Mouse (Mus musculus): ENCODE results near the gene Mgmt. TPM values are rescaled to one million over a fixed set of nuclear protein-coding genes. Genes with fewer than 3 reads are reported as not detected.
A peak's percentile ranks its signal among the peaks of the same experiment; 100 is the strongest.

Mgmt gene
- polyA plus RNA-seq, 1 experiment from 2014 or later = 5.8 TPM

- Histone ChIP-seq H3K4me3 (replicated peaks) (no peak overlapping the region), H3K4me2 (no peak overlapping the region), H3K27ac (no peak overlapping the region), H3K9ac (replicated peaks) (no peak overlapping the region), H3K9me3 (peaks cover 20% of the 10 kb centered on the region), H3K27me3 (no peaks in the 10 kb centered on the region), H3K36me3 (no peaks in the 10 kb centered on the region), H3K4me1 (replicated peaks) (no peaks in the 10 kb centered on the region)
- no peak for ATAC-seq (ENCODE audit: insufficient number of reproducible peaks, insufficient read depth, low FRiP score, low TSS enrichment, low read depth)
- WGBS = 96% methylated on average over 4 of the region's 4 CpGs
These were observed 217.7 kb downstream of the Mgmt start for GRCm38 (mm10) chr7:137112101-137112500.

GRCm38 (mm10) chr7:137116246-137116645, 221.8 kb downstream of the Mgmt start:
- Histone ChIP-seq H3K9ac (replicated peaks) (no peak overlapping the region), H3K36me3 (no peaks in the 10 kb centered on the region), H3K4me3 (replicated peaks) (no peak overlapping the region), H3K27me3 (no peaks in the 10 kb centered on the region), H3K27ac (no peak overlapping the region), H3K4me2 (no peak overlapping the region), H3K9me3 (peaks cover 20% of the 10 kb centered on the region), H3K4me1 (replicated peaks) (peaks cover 8% of the 10 kb centered on the region; the same call in 1 of the 2 replicates)
- WGBS = 89% methylated on average over 4 of the region's 4 CpGs
- no peak for ATAC-seq (ENCODE audit: insufficient number of reproducible peaks, insufficient read depth, low FRiP score, low TSS enrichment, low read depth)

GRCm38 (mm10) chr7:137121243-137121858, 226.9 kb downstream of the Mgmt start:
- Histone ChIP-seq H3K27ac (0 out of 2 replicates have a peak overlapping the region, but pooled peaks have one; percentile 4), H3K4me1 (replicated peaks) (peaks cover 15% of the 10 kb centered on the region; the same call in 1 of the 2 replicates), H3K4me3 (replicated peaks) (no peak overlapping the region), H3K27me3 (peaks cover 18% of the 10 kb centered on the region; the same call in 1 of the 2 replicates), H3K4me2 (no peak overlapping the region; the same call in 1 of the 2 replicates), H3K9ac (replicated peaks) (no peak overlapping the region), H3K36me3 (no peaks in the 10 kb centered on the region), H3K9me3 (no peaks in the 10 kb centered on the region)
- 64% methylated on average over 16 of the region's 16 CpGs for WGBS
- no peak for ATAC-seq (ENCODE audit: insufficient number of reproducible peaks, insufficient read depth, low FRiP score, low TSS enrichment, low read depth)

DNA sequence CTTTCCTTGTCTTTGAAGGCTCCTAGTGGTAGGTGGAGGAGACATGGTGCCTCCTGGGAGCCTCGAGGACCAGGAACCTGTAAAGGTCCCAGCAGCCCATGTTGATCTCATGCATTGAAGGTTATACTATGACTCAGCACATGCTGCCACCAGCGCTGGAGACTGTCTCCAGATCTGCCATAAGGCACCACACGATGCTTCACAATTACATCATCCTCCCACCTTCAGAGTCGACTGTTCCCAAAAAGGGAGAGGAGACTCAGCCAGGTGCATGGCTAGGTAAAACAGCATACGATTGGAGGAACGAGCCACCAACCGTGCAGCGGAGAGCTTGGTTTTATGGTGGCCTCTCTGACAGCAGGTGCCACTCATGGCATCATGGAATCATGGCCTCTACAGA, 234.3 kb downstream of the Mgmt start:
- Histone ChIP-seq H3K27me3 (peaks cover 33% of the 10 kb centered on the region), H3K4me1 (replicated peaks) (peaks cover 33% of the 10 kb centered on the region), H3K36me3 (no peaks in the 10 kb centered on the region), H3K9me3 (no peaks in the 10 kb centered on the region), H3K4me3 (replicated peaks) (no peak overlapping the region), H3K27ac (no peak overlapping the region), H3K9ac (replicated peaks) (no peak overlapping the region), H3K4me2 (no peak overlapping the region)
- WGBS = 89% methylated on average over 8 of the region's 8 CpGs
- no peak for ATAC-seq (ENCODE audit: insufficient number of reproducible peaks, insufficient read depth, low FRiP score, low TSS enrichment, low read depth)

DNA sequence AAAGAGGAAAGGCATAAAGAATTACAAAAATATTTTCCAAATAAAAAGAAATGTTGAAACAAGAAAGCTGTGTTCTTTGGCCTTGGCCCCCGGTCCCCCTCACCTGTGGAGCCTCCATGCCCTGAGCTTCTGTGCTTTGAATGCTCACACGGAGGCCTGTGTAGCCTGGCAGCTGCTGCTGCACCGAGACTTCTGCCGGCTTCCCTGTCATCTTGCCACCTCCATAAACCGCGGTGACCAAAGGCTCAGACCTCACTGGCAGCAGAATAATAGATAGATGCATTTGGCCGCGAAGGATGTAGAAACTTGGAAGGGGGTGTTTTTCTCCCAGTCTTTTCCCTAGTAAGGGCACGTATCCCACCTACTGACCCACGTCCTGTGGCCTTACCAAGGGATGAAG, 235.8 kb downstream of the Mgmt start:
- no peak overlapping the region for H3K4me2 ChIP-seq
- no peak overlapping the region for H3K27ac ChIP-seq
- no peak overlapping the region for H3K9ac ChIP-seq (replicated peaks)
- no peaks in the 10 kb centered on the region for H3K9me3 ChIP-seq
- ATAC-seq (ENCODE audit: insufficient number of reproducible peaks, insufficient read depth, low FRiP score, low TSS enrichment, low read depth) = no peak
- H3K36me3 ChIP-seq = no peaks in the 10 kb centered on the region
- 73% methylated on average over 10 of the region's 10 CpGs for WGBS
- peaks cover 43% of the 10 kb centered on the region for H3K27me3 ChIP-seq
- H3K4me1 ChIP-seq (replicated peaks) = peaks cover 33% of the 10 kb centered on the region
- H3K4me3 ChIP-seq (replicated peaks) = no peak overlapping the region

- Histone ChIP-seq H3K9me3 (no peaks in the 10 kb centered on the region), H3K36me3 (no peaks in the 10 kb centered on the region), H3K4me2 (no peak overlapping the region), H3K27ac (no peak overlapping the region), H3K4me1 (replicated peaks) (peaks cover 33% of the 10 kb centered on the region), H3K4me3 (replicated peaks) (no peak overlapping the region), H3K27me3 (peaks cover 37% of the 10 kb centered on the region), H3K9ac (replicated peaks) (no peak overlapping the region)
- 20% methylated on average over 5 of the region's 5 CpGs for WGBS
- no peak for ATAC-seq (ENCODE audit: insufficient number of reproducible peaks, insufficient read depth, low FRiP score, low TSS enrichment, low read depth)
These were observed 237.5 kb downstream of the Mgmt start for GRCm38 (mm10) chr7:137131957-137132356.

- Histone ChIP-seq H3K9me3 (0 out of 2 replicates have a peak, but pooled peaks cover 6% of the 10 kb centered on the region), H3K4me3 (replicated peaks) (no peak overlapping the region), H3K27ac (no peak overlapping the region), H3K36me3 (no peaks in the 10 kb centered on the region), H3K4me2 (no peak overlapping the region), H3K4me1 (replicated peaks) (peaks cover 7% of the 10 kb centered on the region), H3K27me3 (peaks cover 28% of the 10 kb centered on the region), H3K9ac (replicated peaks) (no peak overlapping the region)
- no peak for ATAC-seq (ENCODE audit: insufficient number of reproducible peaks, insufficient read depth, low FRiP score, low TSS enrichment, low read depth)
- WGBS = 40% methylated on average over 5 of the region's 5 CpGs
These were observed 243.7 kb downstream of the Mgmt start for GRCm38 (mm10) chr7:137138101-137138500.

- no peak overlapping the region for H3K4me3 ChIP-seq (replicated peaks)
- peaks cover 17% of the 10 kb centered on the region for H3K4me1 ChIP-seq (replicated peaks)
- H3K4me2 ChIP-seq = no peak overlapping the region
- no peak for ATAC-seq (ENCODE audit: insufficient number of reproducible peaks, insufficient read depth, low FRiP score, low TSS enrichment, low read depth)
- no peak overlapping the region for H3K9ac ChIP-seq (replicated peaks)
- H3K27me3 ChIP-seq = peaks cover 9% of the 10 kb centered on the region
- 0 out of 2 replicates have a peak, but pooled peaks cover 8% of the 10 kb centered on the region for H3K9me3 ChIP-seq
- H3K27ac ChIP-seq = no peak overlapping the region
- 76% methylated on average over 7 of the region's 7 CpGs for WGBS
- no peaks in the 10 kb centered on the region for H3K36me3 ChIP-seq
These were observed 245.9 kb downstream of the Mgmt start for GRCm38 (mm10) chr7:137140321-137140720.

DNA sequence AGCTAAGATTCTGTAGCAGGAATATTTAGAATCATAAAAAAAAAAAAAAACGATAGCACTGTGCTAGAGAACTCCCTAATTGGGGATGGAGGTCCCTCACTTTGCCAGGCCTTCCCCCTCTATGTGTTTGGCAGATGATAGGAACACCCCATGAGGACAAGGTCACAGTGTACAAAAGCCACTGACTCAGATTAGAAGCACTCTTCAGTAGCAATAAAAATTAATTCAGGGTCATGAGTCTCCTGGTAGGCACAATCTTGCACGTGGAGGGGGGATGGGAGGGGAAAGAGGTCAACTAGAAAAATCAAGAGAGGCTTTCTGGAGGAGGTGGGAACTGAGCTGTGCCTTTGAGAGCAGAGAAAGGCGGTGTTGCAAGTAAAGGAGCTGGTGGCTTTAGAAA, 247.0 kb downstream of the Mgmt start:
- Histone ChIP-seq H3K27me3 (peaks cover 9% of the 10 kb centered on the region), H3K4me2 (no peak overlapping the region), H3K4me3 (replicated peaks) (no peak overlapping the region), H3K27ac (no peak overlapping the region), H3K9ac (replicated peaks) (no peak overlapping the region), H3K9me3 (0 out of 2 replicates have a peak, but pooled peaks cover 8% of the 10 kb centered on the region), H3K4me1 (replicated peaks) (peaks cover 24% of the 10 kb centered on the region), H3K36me3 (no peaks in the 10 kb centered on the region)
- no peak for ATAC-seq (ENCODE audit: insufficient number of reproducible peaks, insufficient read depth, low FRiP score, low TSS enrichment, low read depth)
- 32% methylated on average over 3 of the region's 3 CpGs for WGBS

GRCm38 (mm10) chr7:137147101-137147500, 252.7 kb downstream of the Mgmt start:
- 16% methylated on average over 12 of the region's 12 CpGs for WGBS
- H3K4me3 ChIP-seq (replicated peaks) = no peak overlapping the region
- no peaks in the 10 kb centered on the region for H3K36me3 ChIP-seq
- 0 out of 2 replicates have a peak, but pooled peaks cover 8% of the 10 kb centered on the region for H3K9me3 ChIP-seq
- peak overlapping the region; percentile 33 for H3K4me2 ChIP-seq
- no peak for ATAC-seq (ENCODE audit: insufficient number of reproducible peaks, insufficient read depth, low FRiP score, low TSS enrichment, low read depth)
- H3K27ac ChIP-seq = no peak overlapping the region
- peaks cover 28% of the 10 kb centered on the region for H3K27me3 ChIP-seq
- peaks cover 47% of the 10 kb centered on the region for H3K4me1 ChIP-seq (replicated peaks)
- H3K9ac ChIP-seq (replicated peaks) = no peak overlapping the region

DNA sequence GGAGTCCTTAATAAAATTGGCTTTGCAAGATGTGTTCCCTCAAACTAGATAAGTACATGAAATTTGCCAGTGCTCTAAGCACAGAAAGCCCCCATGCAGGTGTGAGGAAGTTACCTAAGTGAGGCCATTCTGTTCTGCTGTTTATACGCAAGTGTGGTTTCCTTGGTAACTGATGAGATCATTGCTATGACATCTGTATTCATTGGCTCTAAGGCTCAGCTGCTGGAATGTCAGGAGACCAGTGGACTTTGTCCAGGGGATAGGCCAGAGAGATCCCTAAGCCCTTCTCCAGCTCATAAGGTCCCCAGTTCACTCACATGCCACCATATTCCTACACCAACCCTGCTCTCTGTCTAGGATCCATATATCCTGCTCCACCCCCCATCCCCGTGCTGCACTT, 257.4 kb downstream of the Mgmt start:
- no peak overlapping the region for H3K27ac ChIP-seq
- WGBS = 94% methylated on average over 2 of the region's 2 CpGs
- H3K9me3 ChIP-seq = no peaks in the 10 kb centered on the region
- H3K27me3 ChIP-seq = peaks cover 27% of the 10 kb centered on the region
- H3K36me3 ChIP-seq = no peaks in the 10 kb centered on the region
- H3K4me3 ChIP-seq (replicated peaks) = no peak overlapping the region
- H3K4me1 ChIP-seq (replicated peaks) = peaks cover 26% of the 10 kb centered on the region
- H3K4me2 ChIP-seq = no peak overlapping the region
- H3K9ac ChIP-seq (replicated peaks) = no peak overlapping the region
- ATAC-seq (ENCODE audit: insufficient number of reproducible peaks, insufficient read depth, low FRiP score, low TSS enrichment, low read depth) = no peak

GRCm38 (mm10) chr7:137154623-137155022, 260.2 kb downstream of the Mgmt start:
- Histone ChIP-seq H3K9me3 (no peaks in the 10 kb centered on the region), H3K9ac (replicated peaks) (no peak overlapping the region), H3K4me3 (replicated peaks) (no peak overlapping the region), H3K27me3 (peaks cover 12% of the 10 kb centered on the region), H3K4me2 (no peak overlapping the region), H3K36me3 (no peaks in the 10 kb centered on the region), H3K27ac (no peak overlapping the region), H3K4me1 (replicated peaks) (0 out of 2 replicates have a peak, but pooled peaks cover 3% of the 10 kb centered on the region)
- WGBS = 72% methylated on average over 2 of the region's 2 CpGs
- ATAC-seq (ENCODE audit: insufficient number of reproducible peaks, insufficient read depth, low FRiP score, low TSS enrichment, low read depth) = no peak
